Mouse (Mus musculus): ENCODE measurements around the gene Gm3646. TPM values are rescaled to one million over a fixed set of nuclear protein-coding genes. Genes with fewer than 3 reads are reported as not detected.

Gm3646 gene
- polyA plus RNA-seq, 1 experiment from 2014 or later: not detected

GRCm38 (mm10) chr1:39802946-39803345 lies 2.2 kb downstream of the Gm3646 start:
- H3K4me2 ChIP-seq (replicated peaks; ENCODE audit: low read depth, low read length): no peak overlapping the region
- no peak overlapping the region for H3K9ac ChIP-seq (ENCODE audit: low read depth, low read length)
- H3K9me3 ChIP-seq (ENCODE audit: control insufficient read depth, low read length): no peaks in the 10 kb centered on the region
- H3K27ac ChIP-seq (ENCODE audit: low read depth, low read length): no peak overlapping the region
- H3K4me1 ChIP-seq (ENCODE audit: control insufficient read depth, insufficient read depth, low read length): no peaks in the 10 kb centered on the region
- no peaks in the 10 kb centered on the region for H3K36me3 ChIP-seq (ENCODE audit: control insufficient read depth, insufficient read depth, low read length)
- WGBS: 66% methylated on average over 7 of the region's 7 CpGs
- no peak overlapping the region for H3K4me3 ChIP-seq (ENCODE audit: low read length)
- no peak for ATAC-seq (ENCODE audit: low FRiP score, low TSS enrichment)
- no peaks in the 10 kb centered on the region for H3K27me3 ChIP-seq (ENCODE audit: control insufficient read depth, insufficient read depth, low read length)

DNA sequence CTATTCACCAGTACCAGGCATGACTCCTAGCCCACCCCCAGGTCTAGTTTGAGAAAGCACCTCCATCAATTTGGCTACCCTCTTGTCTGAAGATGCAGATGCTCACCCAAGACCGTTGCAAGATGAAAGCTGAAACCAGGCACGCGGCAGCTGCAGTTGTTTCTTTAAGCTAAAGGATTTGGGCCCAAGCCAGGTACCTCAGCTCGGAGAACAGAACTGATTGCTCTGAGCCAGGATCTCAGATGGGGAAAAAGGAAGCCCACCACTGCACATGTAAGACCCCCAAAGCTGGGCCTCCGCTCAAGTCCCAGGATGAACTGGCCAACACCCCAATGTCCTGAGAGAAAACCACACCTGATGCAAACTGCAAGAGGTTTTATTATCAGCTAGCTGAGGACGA lies 7.6 kb downstream of the Gm3646 start:
- H3K4me3 ChIP-seq (ENCODE audit: low read length): no peak overlapping the region
- ATAC-seq (ENCODE audit: low FRiP score, low TSS enrichment): no peak

GRCm38 (mm10) chr1:39796765-39797164 lies 8.4 kb downstream of the Gm3646 start:
- Histone ChIP-seq H3K27me3 (ENCODE audit: control insufficient read depth, insufficient read depth, low read length) (no peaks in the 10 kb centered on the region), H3K4me1 (ENCODE audit: control insufficient read depth, insufficient read depth, low read length) (no peaks in the 10 kb centered on the region), H3K4me3 (ENCODE audit: low read length) (no peak overlapping the region), H3K9me3 (ENCODE audit: control insufficient read depth, low read length) (peaks cover 3% of the 10 kb centered on the region; the same call in 1 of the 2 replicates), H3K4me2 (replicated peaks; ENCODE audit: low read depth, low read length) (no peak overlapping the region), H3K9ac (ENCODE audit: low read depth, low read length) (no peak overlapping the region), H3K36me3 (ENCODE audit: control insufficient read depth, insufficient read depth, low read length) (no peaks in the 10 kb centered on the region), H3K27ac (ENCODE audit: low read depth, low read length) (no peak overlapping the region)
- no peak for ATAC-seq (ENCODE audit: low FRiP score, low TSS enrichment)
- WGBS: 80% methylated on average over 3 of the region's 3 CpGs

More for the DNA sequence above, 7.6 kb downstream of the Gm3646 start:
- Histone ChIP-seq H3K4me2 (replicated peaks; ENCODE audit: low read depth, low read length) (no peak overlapping the region), H3K36me3 (ENCODE audit: control insufficient read depth, insufficient read depth, low read length) (no peaks in the 10 kb centered on the region), H3K9me3 (ENCODE audit: control insufficient read depth, low read length) (peaks cover 3% of the 10 kb centered on the region; the same call in 1 of the 2 replicates), H3K27me3 (ENCODE audit: control insufficient read depth, insufficient read depth, low read length) (no peaks in the 10 kb centered on the region), H3K27ac (ENCODE audit: low read depth, low read length) (no peak overlapping the region), H3K9ac (ENCODE audit: low read depth, low read length) (no peak overlapping the region), H3K4me1 (ENCODE audit: control insufficient read depth, insufficient read depth, low read length) (no peaks in the 10 kb centered on the region)
- WGBS: 74% methylated on average over 6 of the region's 6 CpGs

DNA sequence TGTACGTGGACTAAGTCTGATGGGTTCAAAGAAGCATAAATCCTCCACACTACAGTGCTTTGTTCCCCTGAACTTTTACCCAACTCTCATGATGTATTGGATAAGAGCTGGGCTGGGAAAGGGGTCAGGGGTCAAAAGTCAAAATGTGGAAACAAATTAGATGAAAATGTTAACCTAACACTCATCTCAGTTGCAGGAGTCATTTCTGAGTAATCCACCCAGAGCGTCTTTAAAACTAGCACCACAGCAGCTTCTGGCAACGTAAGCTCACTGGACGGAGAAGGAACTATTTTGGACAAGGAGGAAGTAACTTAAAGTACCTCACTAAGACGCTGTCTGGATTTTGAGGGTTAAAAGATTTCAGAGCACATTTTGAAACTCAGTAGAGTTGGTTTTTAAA lies 20.5 kb downstream of the Gm3646 start:
- H3K4me2 ChIP-seq (replicated peaks; ENCODE audit: low read depth, low read length): no peak overlapping the region
- ATAC-seq (ENCODE audit: low FRiP score, low TSS enrichment): no peak
- 63% methylated on average over 5 of the region's 5 CpGs for WGBS

DNA sequence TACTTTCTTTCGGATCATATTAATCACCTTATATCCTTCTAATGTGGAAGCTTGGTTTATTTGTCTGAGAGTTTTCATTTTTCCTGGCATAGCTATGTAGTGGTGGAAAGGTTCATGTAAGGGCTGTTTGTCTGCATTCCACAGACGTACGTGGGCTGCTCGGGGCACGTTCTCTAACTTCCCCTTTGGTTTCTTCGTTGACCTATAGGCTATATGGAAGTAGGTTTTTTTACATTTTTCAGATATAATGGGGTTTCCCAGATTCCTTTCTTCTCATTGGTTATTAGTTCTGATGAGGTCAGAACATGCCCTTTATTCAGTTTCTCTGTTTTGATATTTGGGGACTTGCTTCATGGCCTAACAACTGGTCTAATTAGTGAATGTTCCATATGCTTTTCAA lies 23.3 kb downstream of the Gm3646 start:
- Histone ChIP-seq H3K4me3 (ENCODE audit: low read length) (no peak overlapping the region), H3K9me3 (ENCODE audit: control insufficient read depth, low read length) (no peaks in the 10 kb centered on the region), H3K4me2 (replicated peaks; ENCODE audit: low read depth, low read length) (no peak overlapping the region), H3K4me1 (ENCODE audit: control insufficient read depth, insufficient read depth, low read length) (no peaks in the 10 kb centered on the region), H3K27ac (ENCODE audit: low read depth, low read length) (no peak overlapping the region), H3K9ac (ENCODE audit: low read depth, low read length) (no peak overlapping the region), H3K36me3 (ENCODE audit: control insufficient read depth, insufficient read depth, low read length) (no peaks in the 10 kb centered on the region), H3K27me3 (ENCODE audit: control insufficient read depth, insufficient read depth, low read length) (no peaks in the 10 kb centered on the region)
- WGBS: 87% methylated on average over 6 of the region's 6 CpGs
- ATAC-seq (ENCODE audit: low FRiP score, low TSS enrichment): no peak

More for the DNA sequence above, 20.5 kb downstream of the Gm3646 start:
- Histone ChIP-seq H3K36me3 (ENCODE audit: control insufficient read depth, insufficient read depth, low read length) (no peaks in the 10 kb centered on the region), H3K4me1 (ENCODE audit: control insufficient read depth, insufficient read depth, low read length) (no peaks in the 10 kb centered on the region), H3K9me3 (ENCODE audit: control insufficient read depth, low read length) (peaks cover 5% of the 10 kb centered on the region; the same call in 1 of the 2 replicates), H3K27me3 (ENCODE audit: control insufficient read depth, insufficient read depth, low read length) (no peaks in the 10 kb centered on the region), H3K27ac (ENCODE audit: low read depth, low read length) (no peak overlapping the region), H3K4me3 (ENCODE audit: low read length) (no peak overlapping the region), H3K9ac (ENCODE audit: low read depth, low read length) (no peak overlapping the region)

DNA sequence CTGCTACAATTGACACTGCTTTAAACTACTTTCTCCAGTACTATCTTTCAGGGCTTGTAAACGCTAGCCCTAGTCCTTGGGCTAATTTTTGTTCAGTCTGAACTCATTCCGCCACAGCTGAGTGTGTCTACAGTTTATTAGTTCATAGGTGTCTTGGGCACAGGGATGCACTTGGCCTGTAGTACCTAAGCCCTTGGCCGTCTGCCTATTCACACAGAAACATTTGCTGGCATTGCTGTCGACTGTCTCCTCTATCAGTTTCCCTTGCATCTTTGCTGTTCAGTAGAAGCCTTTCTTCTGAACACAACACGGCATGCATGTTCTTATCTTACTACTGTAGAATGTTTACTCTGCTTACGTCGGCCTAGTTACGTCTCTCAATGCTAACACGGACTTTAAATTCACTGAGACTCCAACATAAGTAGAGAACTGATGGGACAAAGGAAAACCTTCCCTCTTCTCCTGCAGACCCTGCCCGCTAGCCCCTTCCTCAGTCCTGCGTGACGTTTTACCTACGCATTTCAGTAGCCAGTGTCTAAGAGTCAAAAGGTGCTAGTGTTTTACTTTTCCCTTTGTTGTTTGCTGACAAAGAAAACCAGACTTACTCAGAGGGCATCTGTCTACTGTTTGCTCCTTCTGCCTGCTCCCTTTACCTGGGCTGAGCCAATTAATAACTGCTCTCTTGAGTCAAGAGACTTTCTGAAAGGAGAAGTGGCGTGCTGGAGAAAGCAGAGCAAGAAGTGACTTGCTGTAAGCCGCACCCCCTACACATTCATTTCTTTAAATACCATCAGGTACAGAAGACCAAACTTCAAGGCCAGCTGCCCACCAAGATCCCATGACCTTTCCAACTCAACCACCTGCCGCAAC lies 25.8 kb downstream of the Gm3646 start:
- Histone ChIP-seq H3K36me3 (ENCODE audit: control insufficient read depth, insufficient read depth, low read length) (no peaks in the 10 kb centered on the region), H3K9ac (ENCODE audit: low read depth, low read length) (no peak overlapping the region), H3K9me3 (ENCODE audit: control insufficient read depth, low read length) (no peaks in the 10 kb centered on the region), H3K27ac (ENCODE audit: low read depth, low read length) (no peak overlapping the region), H3K27me3 (ENCODE audit: control insufficient read depth, insufficient read depth, low read length) (no peaks in the 10 kb centered on the region), H3K4me2 (replicated peaks; ENCODE audit: low read depth, low read length) (no peak overlapping the region), H3K4me3 (ENCODE audit: low read length) (no peak overlapping the region), H3K4me1 (ENCODE audit: control insufficient read depth, insufficient read depth, low read length) (no peaks in the 10 kb centered on the region)
- 92% methylated on average over 16 of the region's 16 CpGs for WGBS
- no peak for ATAC-seq (ENCODE audit: low FRiP score, low TSS enrichment)

DNA sequence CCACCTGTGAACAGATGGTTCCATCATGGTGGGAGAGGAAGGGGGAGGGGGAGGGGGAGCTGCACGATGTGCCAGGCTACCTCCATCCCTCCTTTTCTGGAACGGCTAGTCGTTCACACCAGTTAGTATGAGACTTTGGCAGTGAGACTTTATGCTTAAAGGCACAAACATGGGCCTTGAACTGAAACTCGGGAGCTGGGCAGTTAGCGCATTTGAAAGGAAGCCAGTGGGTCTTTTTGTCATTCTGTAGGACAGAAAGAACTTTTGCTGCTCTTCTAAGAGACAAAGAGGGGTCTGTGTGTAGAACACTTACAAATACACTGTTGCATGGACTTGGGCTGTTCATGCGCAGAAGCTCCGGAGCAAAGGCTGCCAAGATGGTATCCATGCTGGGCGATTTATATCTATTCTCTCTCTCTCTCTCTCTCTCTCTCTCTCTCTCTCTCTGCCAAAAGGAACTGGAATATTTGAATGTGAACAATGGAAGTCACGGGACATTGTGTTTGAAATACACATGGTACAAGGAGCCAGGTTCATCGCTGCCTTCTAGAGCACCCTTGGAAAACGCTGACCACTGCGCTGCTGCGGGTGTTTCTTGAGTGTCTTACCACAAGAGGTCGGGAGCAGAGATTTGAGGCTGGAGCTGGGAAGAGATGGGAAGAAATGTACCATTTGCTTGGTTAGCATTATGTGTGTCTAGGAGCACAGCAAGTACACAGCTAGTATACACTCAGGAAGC lies 31.0 kb downstream of the Gm3646 start:
- Histone ChIP-seq H3K4me3 (ENCODE audit: low read length) (no peak overlapping the region), H3K9ac (ENCODE audit: low read depth, low read length) (no peak overlapping the region), H3K9me3 (ENCODE audit: control insufficient read depth, low read length) (no peaks in the 10 kb centered on the region), H3K4me1 (ENCODE audit: control insufficient read depth, insufficient read depth, low read length) (peaks cover 9% of the 10 kb centered on the region; the same call in 1 of the 2 replicates), H3K36me3 (ENCODE audit: control insufficient read depth, insufficient read depth, low read length) (no peaks in the 10 kb centered on the region), H3K4me2 (replicated peaks; ENCODE audit: low read depth, low read length) (no peak overlapping the region), H3K27me3 (ENCODE audit: control insufficient read depth, insufficient read depth, low read length) (no peaks in the 10 kb centered on the region), H3K27ac (ENCODE audit: low read depth, low read length) (no peak overlapping the region)
- WGBS: 76% methylated on average over 14 of the region's 14 CpGs
- no peak for ATAC-seq (ENCODE audit: low FRiP score, low TSS enrichment)

GRCm38 (mm10) chr1:39773551-39773950 lies 31.6 kb downstream of the Gm3646 start:
- 78% methylated on average over 5 of the region's 5 CpGs for WGBS
- Histone ChIP-seq H3K4me2 (replicated peaks; ENCODE audit: low read depth, low read length) (no peak overlapping the region), H3K27ac (ENCODE audit: low read depth, low read length) (no peak overlapping the region), H3K36me3 (ENCODE audit: control insufficient read depth, insufficient read depth, low read length) (no peaks in the 10 kb centered on the region), H3K27me3 (ENCODE audit: control insufficient read depth, insufficient read depth, low read length) (no peaks in the 10 kb centered on the region), H3K9me3 (ENCODE audit: control insufficient read depth, low read length) (no peaks in the 10 kb centered on the region), H3K4me3 (ENCODE audit: low read length) (no peak overlapping the region), H3K4me1 (ENCODE audit: control insufficient read depth, insufficient read depth, low read length) (peaks cover 9% of the 10 kb centered on the region; the same call in 1 of the 2 replicates), H3K9ac (ENCODE audit: low read depth, low read length) (no peak overlapping the region)
- no peak for ATAC-seq (ENCODE audit: low FRiP score, low TSS enrichment)

Measured in kidney, embryonic 14.5 days (tissue).